Mouse (Mus musculus) MEL (cell line): Measurements from ENCODE around the gene Unc13a. TPM values are rescaled to one million over a fixed set of nuclear protein-coding genes. Genes with fewer than 3 reads are reported as not detected.

ENCODE experiments used
- DNase-seq: peaks from one replicate; pipeline ENCODE4 v3.0.0; 2011; ENCODE audit warnings: low read depth, low spot score
- H3K27ac ChIP-seq: 2 replicates; pipeline ENCODE4 v1.5.1; 2012; ENCODE audit warnings: low read depth, mild to moderate bottlenecking, control low read depth, low read length, moderate library complexity; ENCODE audit not compliant: control insufficient read depth
- H3K27me3 ChIP-seq, 2 experiments: fragments of 150-350 bp in 1 of 2; sonication (generic) in 1 of 2; 2 replicates each; pipeline ENCODE4 v1.6.1; 2012; ENCODE audit warnings: low read length in 2 of 2, mild to moderate bottlenecking in 2 of 2, improper control_type of control experiment in 1 of 2, moderate library complexity in 1 of 2; ENCODE audit not compliant: insufficient read depth in 2 of 2, control insufficient read depth in 1 of 2
- H3K36me3 ChIP-seq, 2 experiments: 2 replicates each; pipeline ENCODE4 v1.6.1; 2012 to 2014; ENCODE audit warnings: low read length in 2 of 2, improper control_type of control experiment in 1 of 2, inconsistent platforms in 1 of 2, mild to moderate bottlenecking in 1 of 2; ENCODE audit not compliant: insufficient read depth in 2 of 2, control insufficient read depth in 1 of 2
- H3K4me1 ChIP-seq, 2 experiments: fragments of 150-350 bp in 1 of 2; sonication (generic) in 1 of 2; 2 replicates each; pipeline ENCODE4 v1.6.1; 2012; ENCODE audit warnings: low read length in 2 of 2, improper control_type of control experiment in 1 of 2, mild to moderate bottlenecking in 1 of 2; ENCODE audit not compliant: insufficient read depth in 2 of 2, control insufficient read depth in 1 of 2
- H3K4me3 ChIP-seq, 2 experiments: fragments of 150-350 bp in 1 of 2; sonication (generic) in 1 of 2; 2 replicates each; pipeline ENCODE4 v1.5.1; 2012; ENCODE audit warnings: low read depth in 2 of 2, low read length in 2 of 2, mild to moderate bottlenecking in 2 of 2, moderate library complexity in 2 of 2, control low read depth in 1 of 2, improper control_type of control experiment in 1 of 2; ENCODE audit not compliant: control insufficient read depth in 1 of 2, insufficient read depth in 1 of 2
- H3K79me2 ChIP-seq: 2 replicates; pipeline ENCODE4 v1.6.1; 2012; ENCODE audit warnings: mild to moderate bottlenecking, low read length, moderate library complexity; ENCODE audit not compliant: control insufficient read depth, poor library complexity, insufficient read depth
- H3K9ac ChIP-seq: 2 replicates; pipeline ENCODE4 v1.6.1; 2012; ENCODE audit warnings: low read depth, mild to moderate bottlenecking, control low read depth, low read length, moderate library complexity; ENCODE audit not compliant: control insufficient read depth, poor library complexity, severe bottlenecking
- H3K9me3 ChIP-seq: fragments of 150-350 bp; sonication (generic); replicated peaks from 2 replicates; pipeline ENCODE4 v1.6.1; 2012; ENCODE audit warnings: mild to moderate bottlenecking, low read length, improper control_type of control experiment, moderate library complexity; ENCODE audit not compliant: insufficient read depth
- BHLHE40 ChIP-seq: IDR thresholded peaks from 2 replicates; pipeline ENCODE4 v1.6.1; 2012; ENCODE audit warnings: low read depth, mild to moderate bottlenecking, inconsistent platforms, low read length, improper control_type of control experiment, borderline replicate concordance
- CHD2 ChIP-seq: IDR thresholded peaks from 2 replicates; pipeline ENCODE4 v1.6.1; 2011; ENCODE audit warnings: low read length, improper control_type of control experiment
- CTCF ChIP-seq, 3 experiments: IDR thresholded peaks in 2 of 3; conservative IDR thresholded peaks in 1 of 3; 2 replicates each; pipeline ENCODE4 v1.5.1; 2011 to 2012; ENCODE audit warnings: low read length in 3 of 3, low read depth in 2 of 3, mild to moderate bottlenecking in 2 of 3, improper control_type of control experiment in 1 of 3, inconsistent platforms in 1 of 3, mixed read lengths in 1 of 3, moderate library complexity in 1 of 3; ENCODE audit not compliant: control insufficient read depth in 1 of 3, insufficient read depth in 1 of 3, poor library complexity in 1 of 3, severe bottlenecking in 1 of 3
- E2F4 ChIP-seq: IDR thresholded peaks from 2 replicates; pipeline ENCODE4 v1.6.1; 2011; ENCODE audit warnings: low read depth, low read length, improper control_type of control experiment, borderline replicate concordance
- ELF1 ChIP-seq: IDR thresholded peaks from 2 replicates; pipeline ENCODE4 v1.6.1; 2014; ENCODE audit warnings: low read depth, mild to moderate bottlenecking, inconsistent platforms, low read length, improper control_type of control experiment, moderate library complexity
- EP300 ChIP-seq, 2 experiments: IDR thresholded peaks; 2 replicates each; pipeline ENCODE4 v1.6.1; 2011; ENCODE audit warnings: improper control_type of control experiment in 2 of 2, low read length in 2 of 2, low read depth in 1 of 2, mild to moderate bottlenecking in 1 of 2
- HCFC1 ChIP-seq: IDR thresholded peaks from 2 replicates; pipeline ENCODE4 v1.6.1; 2012; ENCODE audit warnings: low read depth, mild to moderate bottlenecking, inconsistent platforms, low read length, improper control_type of control experiment, moderate library complexity
- JUND ChIP-seq: IDR thresholded peaks from 2 replicates; pipeline ENCODE4 v1.6.1; 2011; ENCODE audit warnings: low read depth, mild to moderate bottlenecking, improper control_type of control experiment, low read length
- MAFK ChIP-seq: IDR thresholded peaks from 2 replicates; pipeline ENCODE4 v1.6.1; 2011; ENCODE audit warnings: low read depth, mild to moderate bottlenecking, low read length, improper control_type of control experiment, borderline replicate concordance
- MXI1 ChIP-seq: IDR thresholded peaks from 2 replicates; pipeline ENCODE4 v1.6.1; 2011; ENCODE audit warnings: mild to moderate bottlenecking, low read depth, low read length, improper control_type of control experiment
- MYC ChIP-seq: IDR thresholded peaks from 2 replicates; pipeline ENCODE4 v1.6.1; 2011; ENCODE audit warnings: low read depth, mild to moderate bottlenecking, low read length, improper control_type of control experiment, moderate library complexity
- NRF1 ChIP-seq: IDR thresholded peaks from 2 replicates; pipeline ENCODE4 v1.6.1; 2014; ENCODE audit warnings: low read depth, mild to moderate bottlenecking, inconsistent platforms, low read length, improper control_type of control experiment, moderate library complexity; ENCODE audit not compliant: poor library complexity, insufficient read depth, severe bottlenecking
- POLR2A ChIP-seq, 2 experiments: IDR thresholded peaks; 2 replicates each; pipeline ENCODE4 v1.6.1; 2011 to 2012; ENCODE audit warnings: low read length in 2 of 2, mild to moderate bottlenecking in 2 of 2, control low read depth in 1 of 2, improper control_type of control experiment in 1 of 2, low read depth in 1 of 2, moderate library complexity in 1 of 2; ENCODE audit not compliant: control insufficient read depth in 1 of 2, insufficient read depth in 1 of 2, poor library complexity in 1 of 2
- POLR2AphosphoS2 ChIP-seq: IDR thresholded peaks from 2 replicates; pipeline ENCODE4 v1.6.1; 2011; ENCODE audit warnings: low read length, improper control_type of control experiment
- POLR2AphosphoS5 ChIP-seq: IDR thresholded peaks from 2 replicates; pipeline ENCODE4 v1.6.1; 2012; ENCODE audit warnings: low read depth, borderline replicate concordance, mild to moderate bottlenecking, inconsistent platforms, low read length, moderate library complexity, mixed read lengths
- SMC3 ChIP-seq: IDR thresholded peaks from 2 replicates; pipeline ENCODE4 v1.6.1; 2011; ENCODE audit warnings: low read depth, low read length, improper control_type of control experiment
- TBP ChIP-seq: IDR thresholded peaks from 2 replicates; pipeline ENCODE4 v1.8.0; 2011; ENCODE audit warnings: low read depth, low read length, improper control_type of control experiment
- TCF12 ChIP-seq: IDR thresholded peaks from 2 replicates; pipeline ENCODE4 v1.6.1; 2014; ENCODE audit warnings: low read depth, mild to moderate bottlenecking, inconsistent platforms, low read length, improper control_type of control experiment, moderate library complexity
- USF1 ChIP-seq: IDR thresholded peaks from 2 replicates; pipeline ENCODE4 v1.6.1; 2014; ENCODE audit warnings: low read depth, mild to moderate bottlenecking, inconsistent platforms, low read length, improper control_type of control experiment, moderate library complexity
- ZKSCAN1 ChIP-seq: IDR thresholded peaks from 2 replicates; pipeline ENCODE4 v1.6.1; 2012; ENCODE audit warnings: low read depth, mild to moderate bottlenecking, inconsistent platforms, low read length, improper control_type of control experiment, moderate library complexity
- ZNF384 ChIP-seq: IDR thresholded peaks from 2 replicates; pipeline ENCODE4 v1.6.1; 2012; ENCODE audit warnings: low read depth, mild to moderate bottlenecking, inconsistent platforms, low read length, improper control_type of control experiment
- polyA plus RNA-seq, 2 experiments: library from polyadenylated mRNA; stranded (reverse) in 1 of 2; unstranded in 1 of 2; fragments of >175 nt in 1 of 2; fragments of >200 nt in 1 of 2; gene quantifications; 2 replicates each; pipeline versions ENCODE4 v1.2.1 to v1.2.4; 2012; ENCODE audit warnings: low replicate concordance in 2 of 2, low read depth in 1 of 2; ENCODE audit not compliant: insufficient read length in 2 of 2, insufficient read depth in 1 of 2, missing spikeins in 1 of 2
- total RNA-seq: library from RNA; depleted of rRNA; stranded (reverse); fragments of 300-350 nt; gene quantifications from 2 replicates; pipeline ENCODE4 v1.2.3, GENCODE M21; 2012

Gene Unc13a
- total and polyA plus RNA-seq, 3 experiments, result 0.81 to 3.6 TPM; not detected in 1

GRCm38 (mm10) chr8:71629096-71629697, 42.4 kb downstream of the Unc13a start (continued):
- TF ChIP-seq USF1, result 0 out of 2 replicates have a peak, but pooled peaks have one; percentile 22
- no peak for TF ChIP-seq TCF12
- no peak; the same call in none of the 2 replicates for TF ChIP-seq SMC3
- TF ChIP-seq EP300 (IDR thresholded peaks at IDR 0.05; ENCODE audit: low read depth in 1 of 2, low read length in 2 of 2), result no peak
- no peak for TF ChIP-seq TBP
- peak; percentile 64; the same call in 1 of the 2 replicates for TF ChIP-seq POLR2AphosphoS5
- no peak for TF ChIP-seq MAFK
- no peak for TF ChIP-seq BHLHE40
- TF ChIP-seq ZKSCAN1, result no peak
- no peak for TF ChIP-seq CHD2
- TF ChIP-seq CTCF (IDR thresholded peaks at IDR 0.05 in 2 of 3, conservative IDR thresholded peaks at IDR 0.05 in 1 of 3; ENCODE audit: control insufficient read depth in 1 of 3, insufficient read depth in 1 of 3, low read depth in 2 of 3, low read length in 3 of 3, poor library complexity in 1 of 3, severe bottlenecking in 1 of 3), result peak in 2 of 3 experiments; percentile 7 to 20; a peak in 2 of 6 replicates

GRCm38 (mm10) chr8:71628396-71629095, 43.0 kb downstream of the Unc13a start:
- no peaks in the 10 kb centered on the region for H3K9me3 ChIP-seq
- peak; percentile 62 for DNase-seq
- H3K27ac ChIP-seq, result no peak overlapping the region
- peaks cover 0 to 12% of the 10 kb centered on the region in 2 experiments; a peak in 2 of 4 replicates for H3K36me3 ChIP-seq
- no peaks in the 10 kb centered on the region; the same call in 1 of the 2 replicates for H3K79me2 ChIP-seq
- peak overlapping the region; percentile 68 for H3K9ac ChIP-seq
- peak overlapping the region; percentile 64 to 88 for H3K4me3 ChIP-seq
- H3K4me1 ChIP-seq, result peaks cover 2 to 35% of the 10 kb centered on the region in 2 experiments; a peak in 3 of 4 replicates
- H3K27me3 ChIP-seq, result no peaks in the 10 kb centered on the region
- TF ChIP-seq POLR2A (IDR thresholded peaks at IDR 0.05; ENCODE audit: control insufficient read depth in 1 of 2, insufficient read depth in 1 of 2, low read depth in 1 of 2, low read length in 2 of 2, poor library complexity in 1 of 2) (no peak), ZKSCAN1 (no peak), ZNF384 (no peak), ELF1 (no peak), MAFK (no peak), MXI1 (no peak), USF1 (peak; percentile 41; the same call in 1 of the 2 replicates), HCFC1 (no peak), NRF1 (no peak), JUND (no peak), MYC (peak; percentile 21; the same call in 1 of the 2 replicates), E2F4 (no peak), POLR2AphosphoS2 (no peak)
